Mouse (Mus musculus) macrophage (primary cell): ENCODE results near the gene Gbp10. TPM values are rescaled to one million over a fixed set of nuclear protein-coding genes. Genes with fewer than 3 reads are reported as not detected.

Experiments
- polyA plus RNA-seq: library from polyadenylated mRNA; stranded (reverse); fragments of 250-400 nt; gene quantifications from 3 replicates; pipeline ENCODE4 v1.2.4, GENCODE M21; 2018; ENCODE audit warnings: inconsistent platforms

Gene Gbp10
- polyA plus RNA-seq, 1 experiment from 2014 or later, result 0.07 TPM

Other genes starting within 250 kb of the Gbp10 start
- gene Gbp9, start 100.0 kb downstream of the Gbp10 start, polyA plus RNA-seq, result 20.1 to 55.4 TPM (median 28.3 TPM) in 3 replicates
- 2.9 to 48.7 TPM (median 19.7 TPM) in 3 replicates for gene Gbp8, start 100.0 kb downstream of the Gbp10 start, polyA plus RNA-seq
- gene Gbp4, start 99.9 kb downstream of the Gbp10 start, polyA plus RNA-seq, result 1.7 to 20.7 TPM (median 2.8 TPM) in 3 replicates
- 0.05 TPM in 1 of 3 replicates, not detected in the others for gene Gm43302, start 54.2 kb upstream of the Gbp10 start, polyA plus RNA-seq
- gene Gbp6, start 54.2 kb upstream of the Gbp10 start, polyA plus RNA-seq, result 13.4 to 70.7 TPM (median 22.3 TPM) in 3 replicates
- gene Lrrc8b, start 176.2 kb upstream of the Gbp10 start, polyA plus RNA-seq, result 4.6 to 9.9 TPM (median 4.8 TPM) in 3 replicates